Mouse (Mus musculus): ENCODE results near the gene Slc35f6. TPM values are rescaled to one million over a fixed set of nuclear protein-coding genes. Genes with fewer than 3 reads are reported as not detected.

Slc35f6 gene
- polyA plus RNA-seq, 1 experiment from 2014 or later = 28.9 TPM

DNA sequence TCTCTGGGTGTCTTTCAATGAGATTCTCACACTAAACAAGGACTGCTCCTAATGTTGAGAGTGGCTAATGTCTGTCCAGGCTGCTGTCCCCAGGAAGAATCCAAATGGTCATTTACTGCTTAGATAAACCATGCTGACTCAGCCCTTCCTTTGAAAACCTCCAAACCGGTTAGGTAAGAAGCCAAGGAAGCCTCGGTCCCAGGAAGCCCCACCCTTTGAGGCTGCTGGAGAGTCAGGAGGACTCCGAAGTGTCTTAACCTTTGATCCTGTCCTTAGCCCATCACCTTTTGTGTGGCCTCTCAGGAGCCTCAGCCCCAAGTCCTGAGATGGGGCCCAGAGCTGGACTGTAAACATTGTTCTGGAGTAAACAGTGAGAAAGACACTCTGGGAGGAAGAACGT, 1.8 kb downstream of the Slc35f6 start:
- Histone ChIP-seq H3K4me1 (replicated peaks) (peaks cover 22% of the 10 kb centered on the region), H3K27ac (no peak overlapping the region), H3K4me3 (no peak overlapping the region), H3K9me3 (no peaks in the 10 kb centered on the region), H3K27me3 (ENCODE audit: insufficient read depth, poor library complexity, severe bottlenecking) (peaks cover under 1% of the 10 kb centered on the region; the same call in 1 of the 2 replicates), H3K36me3 (peaks cover 21% of the 10 kb centered on the region)
- DNase-seq (ENCODE audit: low spot score) = no peak
- 75% methylated on average over 4 of the region's 4 CpGs for WGBS

- no peak for DNase-seq (ENCODE audit: low spot score)
- H3K27me3 ChIP-seq (ENCODE audit: insufficient read depth, poor library complexity, severe bottlenecking) = no peaks in the 10 kb centered on the region
- no peak overlapping the region for H3K27ac ChIP-seq
- WGBS = 84% methylated on average over 3 of the region's 3 CpGs
- H3K36me3 ChIP-seq = peaks cover 33% of the 10 kb centered on the region
- H3K4me3 ChIP-seq = no peak overlapping the region
- peaks cover 22% of the 10 kb centered on the region for H3K4me1 ChIP-seq (replicated peaks)
- no peaks in the 10 kb centered on the region for H3K9me3 ChIP-seq
Observed at GRCm38 (mm10) chr5:30650756-30651155, 3.0 kb downstream of the Slc35f6 start.

- Histone ChIP-seq H3K36me3 (peaks cover 41% of the 10 kb centered on the region), H3K4me1 (replicated peaks) (peaks cover 22% of the 10 kb centered on the region), H3K9me3 (no peaks in the 10 kb centered on the region), H3K27ac (no peak overlapping the region), H3K27me3 (ENCODE audit: insufficient read depth, poor library complexity, severe bottlenecking) (no peaks in the 10 kb centered on the region), H3K4me3 (no peak overlapping the region)
- DNase-seq (ENCODE audit: low spot score) = no peak
- WGBS = 92% methylated on average over 3 of the region's 3 CpGs
Observed at GRCm38 (mm10) chr5:30651554-30651953, 3.8 kb downstream of the Slc35f6 start.

DNA sequence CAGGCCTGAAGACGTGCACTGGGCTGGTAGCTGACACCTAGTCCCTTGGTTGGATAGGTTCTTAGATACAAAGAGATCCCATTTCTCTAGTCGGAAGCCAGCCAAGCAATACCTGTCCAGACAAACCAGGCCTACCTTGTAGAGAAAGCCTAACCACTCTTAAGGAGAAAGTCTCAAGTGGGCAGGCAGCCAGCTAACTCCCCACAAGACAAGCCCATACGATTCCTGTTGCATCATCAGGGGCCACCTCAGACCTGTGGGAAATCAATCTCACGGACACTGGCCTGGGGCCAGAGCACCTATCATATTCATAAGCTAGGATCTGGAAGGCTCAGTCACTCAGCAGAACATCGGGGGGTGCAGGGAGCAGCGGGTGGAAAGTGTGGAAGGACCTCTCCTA, 5.5 kb downstream of the Slc35f6 start:
- DNase-seq (ENCODE audit: low spot score) = no peak
- no peak overlapping the region for H3K27ac ChIP-seq
- no peaks in the 10 kb centered on the region for H3K27me3 ChIP-seq (ENCODE audit: insufficient read depth, poor library complexity, severe bottlenecking)
- H3K4me3 ChIP-seq = no peak overlapping the region
- peaks cover 58% of the 10 kb centered on the region for H3K36me3 ChIP-seq
- 91% methylated on average over 6 of the region's 6 CpGs for WGBS
- peaks cover 11% of the 10 kb centered on the region for H3K4me1 ChIP-seq (replicated peaks)
- no peaks in the 10 kb centered on the region for H3K9me3 ChIP-seq

- no peak overlapping the region for H3K27ac ChIP-seq
- H3K27me3 ChIP-seq (ENCODE audit: insufficient read depth, poor library complexity, severe bottlenecking) = no peaks in the 10 kb centered on the region
- no peak overlapping the region for H3K4me3 ChIP-seq
- DNase-seq (ENCODE audit: low spot score) = no peak
- WGBS = 86% methylated on average over 8 of the region's 8 CpGs
- peaks cover 66% of the 10 kb centered on the region for H3K36me3 ChIP-seq
- H3K9me3 ChIP-seq = no peaks in the 10 kb centered on the region
- no peaks in the 10 kb centered on the region; the same call in 1 of the 2 replicates for H3K4me1 ChIP-seq (replicated peaks)
Observed at GRCm38 (mm10) chr5:30655042-30655441, 7.3 kb downstream of the Slc35f6 start.

DNA sequence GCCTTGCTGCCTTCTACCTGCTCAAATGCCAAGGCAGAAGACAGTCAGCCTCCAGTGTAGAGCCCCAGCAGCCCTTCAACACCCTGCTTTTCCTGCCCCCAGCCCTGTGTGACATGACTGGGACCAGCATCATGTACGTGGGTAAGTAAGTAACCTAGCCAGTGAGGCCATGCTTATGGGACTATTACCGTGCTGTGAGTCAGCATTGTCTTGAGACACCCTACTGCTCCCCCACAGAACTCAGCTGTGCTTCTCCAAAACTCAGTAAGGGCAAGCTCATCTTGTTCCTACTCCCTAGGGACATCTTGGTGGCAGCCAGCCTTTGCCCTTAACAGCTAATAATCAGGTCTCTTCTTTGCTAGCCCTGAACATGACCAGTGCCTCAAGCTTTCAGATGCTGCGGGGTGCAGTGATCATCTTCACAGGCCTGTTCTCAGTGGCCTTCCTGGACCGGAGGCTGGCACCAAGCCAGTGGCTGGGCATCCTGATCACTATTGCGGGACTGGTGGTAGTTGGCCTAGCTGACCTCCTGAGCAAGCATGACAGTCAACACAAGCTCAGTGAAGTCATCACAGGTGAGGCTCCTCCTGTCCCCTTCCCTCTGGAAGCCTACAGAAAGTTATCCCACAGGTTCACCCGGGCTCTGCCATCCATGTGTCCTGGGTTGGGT, 7.9 kb downstream of the Slc35f6 start:
- Histone ChIP-seq H3K4me1 (replicated peaks) (0 out of 2 replicates have a peak, but pooled peaks cover 3% of the 10 kb centered on the region), H3K9me3 (0 out of 2 replicates have a peak, but pooled peaks cover 4% of the 10 kb centered on the region), H3K36me3 (peaks cover 66% of the 10 kb centered on the region), H3K4me3 (no peak overlapping the region), H3K27me3 (ENCODE audit: insufficient read depth, poor library complexity, severe bottlenecking) (no peaks in the 10 kb centered on the region), H3K27ac (no peak overlapping the region)
- WGBS = 90% methylated on average over 6 of the region's 6 CpGs
- no peak for DNase-seq (ENCODE audit: low spot score)

DNA sequence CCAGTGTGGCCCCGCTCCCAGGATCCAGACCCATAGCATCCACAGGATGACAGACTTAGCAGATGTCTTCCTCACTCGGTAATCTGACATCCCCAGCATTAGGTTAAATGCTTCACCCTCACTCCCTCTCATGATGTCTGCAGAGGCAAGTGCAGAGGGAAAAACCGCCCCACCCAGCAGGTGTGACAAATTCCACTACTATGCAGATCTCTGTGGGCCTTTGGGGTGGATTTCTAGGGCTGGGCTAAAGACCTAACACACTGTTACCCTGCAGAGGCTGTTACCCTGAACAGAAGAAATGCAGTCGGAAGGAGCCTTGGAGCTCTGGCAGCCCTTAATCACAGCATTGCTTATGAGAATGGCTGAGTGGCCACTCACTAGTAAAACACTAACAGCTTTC, 11.3 kb downstream of the Slc35f6 start:
- WGBS = 85% methylated on average over 4 of the region's 4 CpGs
- Histone ChIP-seq H3K4me3 (no peak overlapping the region), H3K36me3 (peaks cover 46% of the 10 kb centered on the region), H3K27me3 (ENCODE audit: insufficient read depth, poor library complexity, severe bottlenecking) (no peaks in the 10 kb centered on the region), H3K4me1 (replicated peaks) (0 out of 2 replicates have a peak, but pooled peaks cover 3% of the 10 kb centered on the region), H3K9me3 (0 out of 2 replicates have a peak, but pooled peaks cover 5% of the 10 kb centered on the region), H3K27ac (no peak overlapping the region)
- DNase-seq (ENCODE audit: low spot score) = no peak

- 88% methylated on average over 1 of the region's 1 CpGs for WGBS
- no peak for DNase-seq (ENCODE audit: low spot score)
- Histone ChIP-seq H3K4me1 (replicated peaks) (0 out of 2 replicates have a peak, but pooled peaks cover 3% of the 10 kb centered on the region), H3K4me3 (no peak overlapping the region), H3K9me3 (0 out of 2 replicates have a peak, but pooled peaks cover 5% of the 10 kb centered on the region), H3K27ac (no peak overlapping the region), H3K27me3 (ENCODE audit: insufficient read depth, poor library complexity, severe bottlenecking) (no peaks in the 10 kb centered on the region), H3K36me3 (peaks cover 38% of the 10 kb centered on the region)
Observed at GRCm38 (mm10) chr5:30660278-30660677, 12.5 kb downstream of the Slc35f6 start.

DNA sequence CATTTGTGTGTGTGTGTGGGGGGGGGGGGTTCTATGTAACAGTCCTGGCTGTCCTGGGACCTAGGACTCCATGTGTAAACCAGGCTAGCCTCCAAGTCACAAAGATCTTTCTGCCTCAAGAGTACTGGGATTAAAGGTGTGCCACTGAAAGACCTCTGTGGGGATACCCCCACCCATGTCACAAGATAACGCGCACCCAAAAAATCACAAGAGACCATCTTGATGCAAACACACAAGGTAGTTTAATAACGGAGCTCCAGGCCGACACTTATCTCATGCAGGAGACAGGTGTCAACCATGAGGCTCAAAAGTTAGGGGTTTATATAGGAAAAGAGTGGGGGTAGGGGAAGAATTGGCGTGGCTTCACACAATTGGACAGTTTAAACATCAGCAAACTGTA, 13.1 kb downstream of the Slc35f6 start:
- no peak for DNase-seq (ENCODE audit: low spot score)
- Histone ChIP-seq H3K27ac (no peak overlapping the region), H3K27me3 (ENCODE audit: insufficient read depth, poor library complexity, severe bottlenecking) (no peaks in the 10 kb centered on the region), H3K9me3 (0 out of 2 replicates have a peak, but pooled peaks cover 5% of the 10 kb centered on the region), H3K4me3 (no peak overlapping the region), H3K4me1 (replicated peaks) (0 out of 2 replicates have a peak, but pooled peaks cover 3% of the 10 kb centered on the region), H3K36me3 (peaks cover 32% of the 10 kb centered on the region)
- 97% methylated on average over 5 of the region's 5 CpGs for WGBS

DNA sequence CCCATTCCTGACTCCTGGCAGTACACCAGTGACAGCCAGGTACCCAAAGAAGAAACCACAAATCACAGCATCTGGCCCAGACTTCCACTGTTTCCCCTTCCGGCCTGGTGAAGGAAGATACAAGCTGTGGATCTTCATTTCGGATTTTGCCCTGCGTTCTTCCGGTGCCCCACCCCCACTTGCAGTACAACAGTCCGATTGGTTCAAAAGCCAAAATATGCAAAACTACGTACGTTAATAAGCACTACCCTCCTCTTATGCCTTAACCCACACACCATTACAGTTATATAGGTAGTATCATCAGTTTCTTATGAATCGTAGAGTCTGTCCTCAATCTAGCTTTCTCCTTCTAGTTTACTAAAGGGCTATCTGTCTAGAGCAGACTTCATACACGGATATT, 17.6 kb downstream of the Slc35f6 start:
- Histone ChIP-seq H3K4me1 (replicated peaks) (peaks cover 28% of the 10 kb centered on the region), H3K4me3 (no peak overlapping the region), H3K27me3 (ENCODE audit: insufficient read depth, poor library complexity, severe bottlenecking) (no peaks in the 10 kb centered on the region), H3K27ac (no peak overlapping the region), H3K9me3 (0 out of 2 replicates have a peak, but pooled peaks cover 5% of the 10 kb centered on the region), H3K36me3 (peaks cover 23% of the 10 kb centered on the region)
- WGBS = 90% methylated on average over 9 of the region's 9 CpGs
- DNase-seq (ENCODE audit: low spot score) = no peak

- Histone ChIP-seq H3K4me3 (peak overlapping the region; percentile 82), H3K27ac (peak overlapping the region; percentile 95), H3K4me1 (replicated peaks) (peaks cover 28% of the 10 kb centered on the region), H3K9me3 (no peaks in the 10 kb centered on the region), H3K36me3 (peaks cover 29% of the 10 kb centered on the region), H3K27me3 (ENCODE audit: insufficient read depth, poor library complexity, severe bottlenecking) (no peaks in the 10 kb centered on the region)
- no peak for DNase-seq (ENCODE audit: low spot score)
- 74% methylated on average over 6 of the region's 6 CpGs for WGBS
Observed at GRCm38 (mm10) chr5:30665968-30666367, 18.2 kb downstream of the Slc35f6 start.

- WGBS = under 1% methylated on average over 40 of the region's 40 CpGs
- Histone ChIP-seq H3K36me3 (peaks cover 35% of the 10 kb centered on the region), H3K4me3 (peak within 1 kb of the TSS; percentile 82), H3K27me3 (ENCODE audit: insufficient read depth, poor library complexity, severe bottlenecking) (no peaks in the 10 kb centered on the region), H3K9me3 (no peaks in the 10 kb centered on the region), H3K4me1 (replicated peaks) (peaks cover 28% of the 10 kb centered on the region), H3K27ac (peak within 1 kb of the TSS; percentile 95)
- DNase-seq (ENCODE audit: low spot score) = peak; percentile 89
Observed at GRCm38 (mm10) chr5:30666391-30667195, 18.9 kb downstream of the Slc35f6 start, which contains the start of gene Cenpa. Cenpa (plus strand) TSS chr5:30666777.

DNA sequence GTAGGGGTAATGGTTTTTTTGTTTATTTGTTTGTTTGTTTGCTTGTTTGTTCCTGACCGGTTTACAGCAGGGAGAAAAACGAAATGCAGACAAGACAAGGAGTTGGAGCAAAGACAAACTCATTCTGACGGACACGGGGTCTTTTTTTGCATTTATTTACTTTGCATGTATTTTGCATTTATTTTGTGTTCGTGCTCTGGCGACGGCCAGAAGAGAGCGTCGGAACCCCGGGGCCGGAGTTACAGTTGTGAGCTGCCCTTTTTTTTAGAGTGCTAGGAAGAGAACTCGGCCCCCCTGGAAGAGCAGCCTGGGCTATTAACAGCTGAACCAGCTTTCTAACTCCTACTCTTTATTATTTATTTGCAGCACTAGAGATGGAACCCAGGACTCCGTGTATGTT, 19.5 kb downstream of the Slc35f6 start:
- H3K4me1 ChIP-seq (replicated peaks) = peaks cover 28% of the 10 kb centered on the region
- no peaks in the 10 kb centered on the region for H3K9me3 ChIP-seq
- peak overlapping the region; percentile 95 for H3K27ac ChIP-seq
- H3K36me3 ChIP-seq = peaks cover 41% of the 10 kb centered on the region
- DNase-seq (ENCODE audit: low spot score) = no peak
- under 1% methylated on average over 13 of the region's 13 CpGs for WGBS
- peak overlapping the region; percentile 82 for H3K4me3 ChIP-seq
- H3K27me3 ChIP-seq (ENCODE audit: insufficient read depth, poor library complexity, severe bottlenecking) = no peaks in the 10 kb centered on the region
